Mouse (Mus musculus) heart, postnatal 0 days (tissue): ENCODE measurements at regions not wholly inside any gene's neighbourhood (a gene's known extent, or its start where the extent isn't known, plus 50 kb on each side); places are given as distances from the start of the nearest gene placed in this dataset.

Source experiments
- ATAC-seq: fragments of 200-750 bp; cut with Nextera tagmentation; 2 replicates; pipeline ENCODE4 v1.8.0; 2017; ENCODE audit warnings: low read depth, moderate number of reproducible peaks, moderate library complexity; ENCODE audit not compliant: insufficient read depth
- DNase-seq: peaks from one replicate; pipeline ENCODE4 v3.0.0-alpha.2; 2016; ENCODE audit warnings: low spot score
- H3K27ac ChIP-seq: fragments of 300-500 bp; sonication (generic); 2 replicates; pipeline ENCODE4 v1.5.1; 2014; ENCODE audit warnings: low read depth, mild to moderate bottlenecking
- H3K27me3 ChIP-seq: fragments of 300-500 bp; sonication (generic); 2 replicates; pipeline ENCODE4 v1.6.1; 2014; ENCODE audit warnings: low read length, mixed read lengths; ENCODE audit not compliant: control insufficient read depth, insufficient read depth
- H3K36me3 ChIP-seq: fragments of 300-500 bp; sonication (generic); replicated peaks from 2 replicates; pipeline ENCODE4 v1.6.1; 2014; ENCODE audit warnings: low read length, mixed read lengths; ENCODE audit not compliant: control insufficient read depth, insufficient read depth
- H3K4me1 ChIP-seq: fragments of 300-500 bp; sonication (generic); 2 replicates; pipeline ENCODE4 v1.6.1; 2014; ENCODE audit warnings: antibody characterized with exemption; ENCODE audit not compliant: control insufficient read depth, insufficient read depth
- H3K4me2 ChIP-seq: fragments of 300-500 bp; sonication (generic); 2 replicates; pipeline ENCODE4 v1.6.1; 2014; ENCODE audit warnings: low read depth, mild to moderate bottlenecking, low read length, moderate library complexity
- H3K4me3 ChIP-seq: fragments of 300-500 bp; sonication (generic); 2 replicates; pipeline ENCODE4 v1.5.1; 2014; ENCODE audit warnings: low read depth, low read length
- H3K9ac ChIP-seq: fragments of 300-500 bp; sonication (generic); replicated peaks from 2 replicates; pipeline ENCODE4 v1.6.1; 2014; ENCODE audit warnings: low read depth, low read length, mixed read lengths
- H3K9me3 ChIP-seq: fragments of 300-500 bp; sonication (generic); replicated peaks from 2 replicates; pipeline ENCODE4 v1.6.1; 2016; ENCODE audit warnings: low read length; ENCODE audit not compliant: control insufficient read depth
- CTCF ChIP-seq: IDR thresholded peaks from 2 replicates; pipeline ENCODE4 v1.5.1; 2016; ENCODE audit warnings: antibody characterized with exemption, control low read depth, low read depth
- EP300 ChIP-seq: IDR thresholded peaks from 2 replicates; pipeline ENCODE4 v1.6.1; 2016; ENCODE audit warnings: antibody characterized with exemption, low read depth
- WGBS: fragments of 180-500 bp; shearing (Covaris S2); extraction: QIAGEN DNeasy Blood & Tissue Kit; methylation state at CpG from one replicate; pipeline ENCODE4 v1.1.7; 2014; 5-methylcytosine and 5-hydroxymethylcytosine counted together

DNA sequence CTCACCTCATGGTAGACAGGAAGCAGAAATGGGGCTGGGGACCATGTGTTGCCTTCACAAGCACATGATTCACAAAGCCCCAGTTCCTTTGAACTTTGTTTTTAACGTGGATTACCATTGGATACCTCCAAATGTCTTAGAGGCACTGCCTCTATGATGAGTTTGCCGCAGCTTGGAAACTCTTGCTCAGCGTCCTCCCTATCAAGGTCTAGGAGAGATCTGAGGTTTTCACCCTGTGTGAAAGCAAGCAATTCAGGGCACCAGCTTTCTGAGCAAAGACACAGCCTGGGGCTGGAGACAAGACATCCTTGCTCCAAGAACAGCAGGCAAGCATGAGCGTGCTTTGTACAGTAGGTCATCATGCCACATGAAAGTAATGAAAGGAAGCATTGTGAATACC is 93.6 kb upstream of the Ifngr1 start:
- DNase-seq (no peak), ATAC-seq (no peak)
- TF ChIP-seq CTCF (no peak), EP300 (no peak)
- WGBS = 77% methylated on average over 4 of the region's 4 CpGs
- Histone ChIP-seq H3K4me3 (no peak overlapping the region), H3K36me3 (no peaks in the 10 kb centered on the region), H3K4me2 (no peak overlapping the region), H3K27ac (no peak overlapping the region), H3K4me1 (no peaks in the 10 kb centered on the region), H3K9ac (no peak overlapping the region), H3K9me3 (no peaks in the 10 kb centered on the region), H3K27me3 (no peaks in the 10 kb centered on the region)

DNA sequence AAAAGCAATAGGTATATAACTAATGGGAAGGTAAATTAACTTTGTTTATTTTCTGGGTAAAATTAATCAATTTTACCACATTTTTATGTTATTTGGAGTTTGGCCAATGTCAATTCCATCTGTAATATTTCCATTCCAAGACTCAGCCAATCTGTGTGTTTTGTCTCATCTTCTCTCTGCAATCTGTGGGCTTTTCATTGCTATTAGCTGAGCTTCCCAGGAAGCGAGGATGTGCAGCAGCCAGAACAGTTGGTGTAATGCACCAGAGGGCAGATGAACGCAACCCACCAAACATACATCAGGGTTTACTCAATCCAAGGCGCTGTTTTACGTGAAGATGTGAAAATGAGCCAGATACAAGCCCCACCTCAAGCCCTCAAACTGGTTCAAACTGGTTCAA is 88.9 kb upstream of the Ifngr1 start:
- WGBS = 89% methylated on average over 4 of the region's 4 CpGs
- Histone ChIP-seq H3K27me3 (no peaks in the 10 kb centered on the region), H3K27ac (no peak overlapping the region), H3K9ac (no peak overlapping the region), H3K4me2 (no peak overlapping the region), H3K4me1 (no peaks in the 10 kb centered on the region), H3K36me3 (no peaks in the 10 kb centered on the region), H3K9me3 (no peaks in the 10 kb centered on the region), H3K4me3 (no peak overlapping the region)
- TF ChIP-seq EP300 (no peak), CTCF (no peak)
- no peak for DNase-seq
- no peak for ATAC-seq

DNA sequence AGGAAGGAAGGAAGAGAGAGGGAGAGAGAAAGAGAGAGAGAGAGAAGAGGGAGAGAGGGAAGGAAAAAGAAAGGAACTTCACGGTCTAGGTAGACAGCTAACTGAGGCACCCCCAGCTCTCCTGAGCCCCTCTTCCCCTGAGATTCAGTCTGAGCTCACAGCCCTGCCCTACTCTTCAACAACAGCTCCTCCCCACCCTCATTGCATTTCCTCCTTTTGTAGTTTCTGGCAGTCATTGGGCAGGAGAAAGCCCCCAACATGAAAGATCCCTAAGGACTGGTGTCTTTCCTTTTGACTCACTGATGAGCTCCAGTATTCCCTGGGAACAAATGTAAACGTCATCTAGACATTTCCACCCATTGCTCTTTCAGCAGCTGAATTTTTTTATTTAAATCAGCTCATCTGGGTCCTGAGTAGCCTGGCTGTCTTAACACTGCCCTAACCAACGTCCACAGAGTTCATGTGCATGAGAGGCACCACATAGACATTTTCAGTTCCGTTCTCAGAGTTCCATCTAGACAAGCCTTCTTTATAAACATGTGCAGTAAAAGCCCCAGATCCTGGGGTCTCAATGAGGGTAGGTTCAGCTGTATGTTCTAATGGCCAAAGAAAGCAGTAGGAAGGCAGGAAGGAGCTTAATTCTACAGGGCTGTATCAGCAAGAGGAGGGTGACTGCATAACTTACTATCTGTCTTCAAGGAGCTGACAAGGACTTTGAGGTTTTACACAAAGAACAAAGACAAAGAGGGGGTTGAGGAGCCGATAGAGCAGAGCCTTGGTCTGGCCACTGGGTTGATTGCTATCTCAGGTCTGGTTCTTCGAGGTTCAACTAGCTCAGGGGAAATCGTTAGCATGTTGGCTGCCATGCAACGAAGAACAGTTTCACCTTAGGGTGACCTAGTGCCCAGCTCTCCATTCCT is 87.6 kb upstream of the Ifngr1 start:
- Histone ChIP-seq H3K4me2 (no peak overlapping the region), H3K9me3 (no peaks in the 10 kb centered on the region), H3K4me3 (no peak overlapping the region), H3K9ac (no peak overlapping the region), H3K27me3 (no peaks in the 10 kb centered on the region), H3K4me1 (no peaks in the 10 kb centered on the region), H3K36me3 (no peaks in the 10 kb centered on the region), H3K27ac (no peak overlapping the region)
- 40% methylated on average over 8 of the region's 8 CpGs for WGBS
- ATAC-seq (no peak), DNase-seq (no peak)
- TF ChIP-seq CTCF (no peak), EP300 (no peak)

DNA sequence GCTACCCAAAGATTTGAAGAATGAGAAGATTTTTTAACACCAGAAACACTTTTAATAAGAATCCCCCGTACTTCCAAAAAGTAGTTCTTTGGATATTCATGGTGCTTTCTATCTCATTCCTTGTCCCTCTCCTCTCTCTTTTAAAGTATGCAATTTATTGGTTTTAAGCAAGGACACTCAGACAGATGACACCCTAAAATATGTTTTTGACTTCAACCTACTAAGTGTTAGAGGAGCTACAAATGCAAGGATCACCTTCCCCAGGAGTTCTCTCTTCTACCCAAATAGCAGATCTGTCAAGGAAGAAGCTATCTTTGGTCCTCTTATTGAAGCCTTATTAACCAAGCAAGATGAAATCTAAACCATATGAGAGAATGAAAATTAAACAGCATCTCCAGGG is 86.6 kb upstream of the Ifngr1 start:
- no peak for DNase-seq
- no peak for ATAC-seq
- Histone ChIP-seq H3K4me1 (no peaks in the 10 kb centered on the region), H3K27ac (no peak overlapping the region), H3K4me3 (no peak overlapping the region), H3K9me3 (no peaks in the 10 kb centered on the region), H3K36me3 (no peaks in the 10 kb centered on the region), H3K9ac (no peak overlapping the region), H3K4me2 (no peak overlapping the region), H3K27me3 (no peaks in the 10 kb centered on the region)
- WGBS = 98% methylated on average over 1 of the region's 1 CpGs
- TF ChIP-seq EP300 (no peak), CTCF (no peak)

DNA sequence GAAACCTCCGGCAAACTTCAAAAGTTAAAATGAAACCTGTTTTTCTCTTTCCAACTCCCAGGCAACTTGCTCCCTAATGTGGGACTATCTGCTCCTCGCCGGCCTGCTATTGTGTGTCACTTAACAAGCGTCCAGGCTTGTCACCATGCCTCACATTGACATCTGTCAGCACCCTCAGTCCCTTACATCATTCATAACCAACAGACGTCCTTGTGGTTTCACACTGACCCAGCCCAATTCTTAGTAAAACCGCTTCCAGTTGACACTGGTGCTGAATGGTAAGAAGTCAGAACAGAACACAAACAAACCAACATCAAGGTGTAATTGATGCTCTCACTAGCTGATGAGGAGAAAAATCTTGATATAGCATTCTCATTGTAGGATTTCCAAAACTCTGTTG is 85.8 kb upstream of the Ifngr1 start:
- Histone ChIP-seq H3K4me3 (no peak overlapping the region), H3K9me3 (no peaks in the 10 kb centered on the region), H3K27me3 (no peaks in the 10 kb centered on the region), H3K4me2 (no peak overlapping the region), H3K9ac (no peak overlapping the region), H3K36me3 (no peaks in the 10 kb centered on the region), H3K27ac (no peak overlapping the region), H3K4me1 (no peaks in the 10 kb centered on the region)
- no peak for ATAC-seq
- no peak for DNase-seq
- WGBS = 47% methylated on average over 6 of the region's 6 CpGs
- TF ChIP-seq CTCF = no peak
- no peak for TF ChIP-seq EP300

DNA sequence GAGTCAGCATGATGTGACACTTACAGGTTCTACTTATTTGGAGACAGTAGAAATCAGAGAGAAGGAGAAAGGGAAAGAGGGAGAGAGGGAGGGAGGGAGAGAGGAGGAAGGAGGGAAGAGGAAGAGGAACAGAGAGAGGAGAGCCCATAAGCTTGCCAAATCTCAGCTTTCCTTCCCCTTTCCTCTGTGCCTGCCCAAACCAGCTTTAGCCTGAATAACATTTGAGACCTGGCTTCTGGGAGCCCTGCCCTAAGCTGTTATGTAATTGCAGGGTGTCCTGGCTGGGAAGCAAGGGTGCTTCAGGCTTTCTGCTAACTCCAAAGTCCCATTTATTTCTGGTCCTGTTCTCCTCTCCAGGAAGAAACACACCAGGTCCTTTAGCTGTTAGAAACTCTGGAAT is 85.3 kb upstream of the Ifngr1 start:
- Histone ChIP-seq H3K4me1 (no peaks in the 10 kb centered on the region), H3K36me3 (no peaks in the 10 kb centered on the region), H3K4me2 (no peak overlapping the region), H3K27me3 (no peaks in the 10 kb centered on the region), H3K9me3 (no peaks in the 10 kb centered on the region), H3K4me3 (no peak overlapping the region), H3K9ac (no peak overlapping the region), H3K27ac (no peak overlapping the region)
- DNase-seq (no peak), ATAC-seq (no peak)
- TF ChIP-seq EP300 (no peak), CTCF (no peak)
